Mouse (Mus musculus): ENCODE measurements at regions not wholly inside any gene's neighbourhood (a gene's known extent, or its start where the extent isn't known, plus 50 kb on each side); places are given as distances from the start of the nearest gene placed in this dataset.

GRCm38 (mm10) chr3:60320213-60320936, 152.3 kb upstream of the Mbnl1 start:
- peak; percentile 88 for DNase-seq

GRCm38 (mm10) chr3:60323514-60323913, 149.1 kb upstream of the Mbnl1 start:
- DNase-seq: no peak

- no peak for DNase-seq
Observed at GRCm38 (mm10) chr3:60324416-60324815, 148.2 kb upstream of the Mbnl1 start.

GRCm38 (mm10) chr3:60324969-60325368, 147.7 kb upstream of the Mbnl1 start:
- DNase-seq: no peak

- no peak for DNase-seq
Observed at GRCm38 (mm10) chr3:60332460-60332859, 140.2 kb upstream of the Mbnl1 start.

GRCm38 (mm10) chr3:60333669-60334068, 139.0 kb upstream of the Mbnl1 start:
- no peak for DNase-seq

- no peak for DNase-seq
Observed at GRCm38 (mm10) chr3:60334133-60334532, 138.5 kb upstream of the Mbnl1 start.

GRCm38 (mm10) chr3:60346390-60346789, 126.2 kb upstream of the Mbnl1 start:
- peak; percentile 87 for DNase-seq

- no peak for DNase-seq
Observed at GRCm38 (mm10) chr3:60347049-60347448, 125.6 kb upstream of the Mbnl1 start.

- peak; percentile 87 for DNase-seq
Observed at GRCm38 (mm10) chr3:60371176-60371965, 101.3 kb upstream of the Mbnl1 start.

- no peak for DNase-seq
Observed at GRCm38 (mm10) chr3:60373662-60374061, 99.0 kb upstream of the Mbnl1 start.

GRCm38 (mm10) chr3:60388593-60388992, 84.0 kb upstream of the Mbnl1 start:
- no peak for DNase-seq

- no peak for DNase-seq
Observed at GRCm38 (mm10) chr3:60389032-60389431, 83.6 kb upstream of the Mbnl1 start.

GRCm38 (mm10) chr3:60395299-60395698, 77.3 kb upstream of the Mbnl1 start:
- DNase-seq: no peak

- no peak for DNase-seq
Observed at GRCm38 (mm10) chr3:60396971-60397370, 75.7 kb upstream of the Mbnl1 start.

GRCm38 (mm10) chr3:60398796-60399195, 73.8 kb upstream of the Mbnl1 start:
- no peak for DNase-seq

GRCm38 (mm10) chr3:60402251-60402830, 70.3 kb upstream of the Mbnl1 start:
- no peak for DNase-seq

- no peak for DNase-seq
Observed at GRCm38 (mm10) chr3:60407426-60407825, 65.2 kb upstream of the Mbnl1 start.

GRCm38 (mm10) chr3:60407906-60408305, 64.7 kb upstream of the Mbnl1 start:
- no peak for DNase-seq

- DNase-seq: peak; percentile 95
Observed at GRCm38 (mm10) chr3:60408553-60409282, 63.9 kb upstream of the Mbnl1 start.

GRCm38 (mm10) chr3:60409283-60409633, 63.4 kb upstream of the Mbnl1 start:
- DNase-seq: no peak

- no peak for DNase-seq
Observed at GRCm38 (mm10) chr3:60411746-60412145, 60.9 kb upstream of the Mbnl1 start.

GRCm38 (mm10) chr3:60412206-60412605, 60.4 kb upstream of the Mbnl1 start:
- no peak for DNase-seq
